Mouse (Mus musculus): ENCODE measurements around the gene Mtf1.

Gene Mtf1

GRCm38 (mm10) chr4:124802309-124803260, 681 bp downstream of the Mtf1 start:
- DNase-seq (ENCODE audit: low spot score in 2 of 2), result peak; percentile 88 to 95

- no peak for DNase-seq (ENCODE audit: low spot score in 2 of 2)
These were observed 1.5 kb downstream of the Mtf1 start for GRCm38 (mm10) chr4:124803406-124803805.

- no peak for DNase-seq (ENCODE audit: low spot score in 2 of 2)
These were observed 6.6 kb downstream of the Mtf1 start for GRCm38 (mm10) chr4:124808511-124808910.

GRCm38 (mm10) chr4:124809136-124809883, 7.4 kb downstream of the Mtf1 start:
- no peak for DNase-seq (ENCODE audit: low spot score in 2 of 2)

- DNase-seq (ENCODE audit: low spot score in 2 of 2), result no peak
These were observed 8.2 kb downstream of the Mtf1 start for GRCm38 (mm10) chr4:124810056-124810455.

GRCm38 (mm10) chr4:124811347-124811975, 9.6 kb downstream of the Mtf1 start:
- DNase-seq (ENCODE audit: low spot score in 2 of 2), result peak; percentile 32 to 78

GRCm38 (mm10) chr4:124815901-124816300, 14.0 kb downstream of the Mtf1 start:
- DNase-seq (ENCODE audit: low spot score in 2 of 2), result no peak

GRCm38 (mm10) chr4:124817803-124818202, 15.9 kb downstream of the Mtf1 start:
- no peak for DNase-seq (ENCODE audit: low spot score in 2 of 2)

GRCm38 (mm10) chr4:124818832-124819231, 16.9 kb downstream of the Mtf1 start:
- no peak for DNase-seq (ENCODE audit: low spot score in 2 of 2)

GRCm38 (mm10) chr4:124824967-124825366, 23.1 kb downstream of the Mtf1 start:
- DNase-seq (ENCODE audit: low spot score in 2 of 2), result no peak

- no peak for DNase-seq (ENCODE audit: low spot score in 2 of 2)
These were observed 23.6 kb downstream of the Mtf1 start for GRCm38 (mm10) chr4:124825371-124825965.

- DNase-seq (ENCODE audit: low spot score in 2 of 2), result no peak
These were observed 27.8 kb downstream of the Mtf1 start for GRCm38 (mm10) chr4:124829671-124830070.

- no peak for DNase-seq (ENCODE audit: low spot score in 2 of 2)
These were observed 30.9 kb downstream of the Mtf1 start for GRCm38 (mm10) chr4:124832796-124833195.

GRCm38 (mm10) chr4:124838035-124838700, 36.3 kb downstream of the Mtf1 start:
- DNase-seq (ENCODE audit: low spot score in 2 of 2), result no peak

GRCm38 (mm10) chr4:124840998-124841397, 39.1 kb downstream of the Mtf1 start:
- DNase-seq (ENCODE audit: low spot score in 2 of 2), result no peak

- DNase-seq (ENCODE audit: low spot score in 2 of 2), result no peak
These were observed 41.6 kb downstream of the Mtf1 start for GRCm38 (mm10) chr4:124843493-124843892.

GRCm38 (mm10) chr4:124847573-124847972, 45.7 kb downstream of the Mtf1 start:
- DNase-seq (ENCODE audit: low spot score in 2 of 2), result peak; percentile 65 to 93

- peak; percentile 71 to 77 for DNase-seq (ENCODE audit: low spot score in 2 of 2)
These were observed 47.8 kb downstream of the Mtf1 start for GRCm38 (mm10) chr4:124849631-124850260.

GRCm38 (mm10) chr4:124850261-124850913, 48.5 kb downstream of the Mtf1 start, which contains the start of gene Yrdc:
TSS of gene Yrdc (plus strand) at chr4:124850679.
- peak; percentile 76 to 93 for DNase-seq (ENCODE audit: low spot score in 2 of 2)

Data from left cerebral cortex, adult 9 months (tissue).